Mouse (Mus musculus) liver, adult 2 months (tissue): ENCODE measurements around the gene 4931406P16Rik. TPM values are rescaled to one million over a fixed set of nuclear protein-coding genes. Genes with fewer than 3 reads are reported as not detected.

Source experiments
- DNase-seq: peaks from one replicate; pipeline ENCODE4 v3.0.0-alpha.2; 2011; ENCODE audit warnings: low read depth, low spot score; ENCODE audit errors: extremely low read depth
- H3K27ac ChIP-seq: fragments of 200-500 bp; replicated peaks from 2 replicates; pipeline ENCODE4 v1.5.1; 2012; ENCODE audit warnings: low read depth, mild to moderate bottlenecking, control low read depth, inconsistent platforms, low read length; ENCODE audit not compliant: insufficient read depth
- H3K27me3 ChIP-seq: fragments of 200-500 bp; 2 replicates; pipeline ENCODE4 v1.6.1; 2012; ENCODE audit warnings: mild to moderate bottlenecking, moderate library complexity, low read length, inconsistent platforms; ENCODE audit not compliant: control insufficient read depth, insufficient read depth
- H3K36me3 ChIP-seq: fragments of 200-500 bp; 2 replicates; pipeline ENCODE4 v1.6.1; 2012; ENCODE audit warnings: low read length, inconsistent platforms; ENCODE audit not compliant: control insufficient read depth, insufficient read depth
- H3K4me1 ChIP-seq: fragments of 200-500 bp; 2 replicates; pipeline ENCODE4 v1.6.1; 2011; ENCODE audit warnings: low read length; ENCODE audit not compliant: control insufficient read depth, insufficient read depth
- H3K4me3 ChIP-seq: fragments of 200-500 bp; 2 replicates; pipeline ENCODE4 v1.5.1; 2011; ENCODE audit warnings: low read depth, mild to moderate bottlenecking, control low read depth, low read length, moderate library complexity; ENCODE audit not compliant: insufficient read depth
- H3K79me2 ChIP-seq: fragments of 200-500 bp; 2 replicates; pipeline ENCODE4 v1.6.1; 2012; ENCODE audit warnings: inconsistent platforms, mild to moderate bottlenecking, low read length, moderate library complexity; ENCODE audit not compliant: control insufficient read depth, insufficient read depth
- H3K9ac ChIP-seq: fragments of 200-500 bp; 2 replicates; pipeline ENCODE4 v1.6.1; 2012; ENCODE audit warnings: low read depth, mild to moderate bottlenecking, control low read depth, inconsistent platforms, low read length
- CTCF ChIP-seq: fragments of 200-500 bp; IDR thresholded peaks from 2 replicates; pipeline ENCODE4 v1.5.1; 2011; ENCODE audit warnings: low read depth, low read length, control low read depth
- POLR2A ChIP-seq: fragments of 200-500 bp; IDR thresholded peaks from 2 replicates; pipeline ENCODE4 v1.6.1; 2011; ENCODE audit warnings: low read length, control low read depth; ENCODE audit not compliant: insufficient read depth; ENCODE audit errors: extremely low read depth
- WGBS: fragments of 180-500 bp; shearing (Covaris S2); methylation state at CpG from one replicate; pipeline ENCODE4 v1.1.7; 2018; 5-methylcytosine and 5-hydroxymethylcytosine counted together
- polyA plus RNA-seq: library from polyadenylated mRNA; depleted of rRNA; stranded (reverse); fragments of >200 nt; gene quantifications from 2 replicates; pipeline ENCODE4 v1.2.3, GENCODE M21; 2012; rRNA removed
- total RNA-seq: library from RNA; depleted of rRNA; stranded (reverse); fragments of >200 nt; gene quantifications from 2 replicates; pipeline ENCODE4 v1.2.3, GENCODE M21; 2014; rRNA removed

The 4931406P16Rik gene
- total RNA-seq: 11.7 and 12.6 TPM in 2 replicates
- polyA plus RNA-seq: 6.9 and 10.1 TPM in 2 replicates

GRCm38 (mm10) chr7:34313443-34313875, at the start of gene 4931406P16Rik:
Gene 4931406P16Rik (minus strand): TSS chr7:34313551.
- peak; percentile 54 for DNase-seq
- Histone ChIP-seq H3K79me2 (peaks cover 15% of the 10 kb centered on the region; the same call in 1 of the 2 replicates), H3K9ac (peak within 1 kb of the TSS; percentile 99), H3K27ac (peak within 1 kb of the TSS; percentile 84), H3K27me3 (no peaks in the 10 kb centered on the region), H3K4me3 (peak within 1 kb of the TSS; percentile 91), H3K36me3 (peaks cover 4% of the 10 kb centered on the region; the same call in 1 of the 2 replicates), H3K4me1 (peaks cover 4% of the 10 kb centered on the region)
- WGBS: under 1% methylated on average over 41 of the region's 41 CpGs
- TF ChIP-seq POLR2A: peak; percentile 71; the same call in 1 of the 2 replicates
- TF ChIP-seq CTCF: no peak

- Histone ChIP-seq H3K9ac (no peak overlapping the region), H3K27ac (no peak overlapping the region), H3K27me3 (no peaks in the 10 kb centered on the region), H3K79me2 (no peaks in the 10 kb centered on the region), H3K4me3 (no peak overlapping the region), H3K36me3 (peaks cover 55% of the 10 kb centered on the region), H3K4me1 (no peaks in the 10 kb centered on the region)
- DNase-seq: no peak
- WGBS: 91% methylated on average over 4 of the region's 4 CpGs
- TF ChIP-seq POLR2A (no peak), CTCF (peak; percentile 34)
Observed at GRCm38 (mm10) chr7:34355629-34356028, 42.3 kb upstream of the 4931406P16Rik start.

- WGBS: 90% methylated on average over 1 of the region's 1 CpGs
- no peak for DNase-seq
Observed at GRCm38 (mm10) chr7:34351997-34352396, 38.6 kb upstream of the 4931406P16Rik start.

GRCm38 (mm10) chr7:34350166-34350565, 36.8 kb upstream of the 4931406P16Rik start:
- no peak overlapping the region for H3K27ac ChIP-seq
- WGBS: 94% methylated on average over 5 of the region's 5 CpGs
- H3K27me3 ChIP-seq: no peaks in the 10 kb centered on the region
- no peak overlapping the region for H3K4me3 ChIP-seq
- H3K36me3 ChIP-seq: peaks cover 79% of the 10 kb centered on the region
- TF ChIP-seq POLR2A (no peak), CTCF (no peak)
- H3K79me2 ChIP-seq: no peaks in the 10 kb centered on the region; the same call in 1 of the 2 replicates
- DNase-seq: no peak
- H3K4me1 ChIP-seq: no peaks in the 10 kb centered on the region
- H3K9ac ChIP-seq: no peak overlapping the region

More at GRCm38 (mm10) chr7:34351997-34352396, 38.6 kb upstream of the 4931406P16Rik start:
- Histone ChIP-seq H3K9ac (no peak overlapping the region), H3K27ac (no peak overlapping the region), H3K36me3 (peaks cover 72% of the 10 kb centered on the region), H3K4me1 (no peaks in the 10 kb centered on the region), H3K27me3 (no peaks in the 10 kb centered on the region), H3K4me3 (no peak overlapping the region), H3K79me2 (no peaks in the 10 kb centered on the region; the same call in 1 of the 2 replicates)
- peak; percentile 27; the same call in 1 of the 2 replicates for TF ChIP-seq CTCF
- no peak for TF ChIP-seq POLR2A

GRCm38 (mm10) chr7:34348011-34348410, 34.7 kb upstream of the 4931406P16Rik start:
- Histone ChIP-seq H3K4me1 (no peaks in the 10 kb centered on the region), H3K9ac (no peak overlapping the region), H3K27me3 (no peaks in the 10 kb centered on the region), H3K36me3 (peaks cover 79% of the 10 kb centered on the region), H3K4me3 (no peak overlapping the region), H3K27ac (no peak overlapping the region), H3K79me2 (no peaks in the 10 kb centered on the region; the same call in 1 of the 2 replicates)
- TF ChIP-seq CTCF (no peak), POLR2A (no peak)
- 70% methylated on average over 1 of the region's 1 CpGs for WGBS
- no peak for DNase-seq

- no peak overlapping the region for H3K9ac ChIP-seq
- peaks cover 74% of the 10 kb centered on the region for H3K36me3 ChIP-seq
- H3K27me3 ChIP-seq: no peaks in the 10 kb centered on the region
- H3K79me2 ChIP-seq: no peaks in the 10 kb centered on the region; the same call in 1 of the 2 replicates
- no peaks in the 10 kb centered on the region for H3K4me1 ChIP-seq
- no peak overlapping the region for H3K27ac ChIP-seq
- DNase-seq: no peak
- 89% methylated on average over 3 of the region's 3 CpGs for WGBS
- no peak for TF ChIP-seq POLR2A
- TF ChIP-seq CTCF: no peak
- H3K4me3 ChIP-seq: no peak overlapping the region
Observed at GRCm38 (mm10) chr7:34347041-34347440, 33.7 kb upstream of the 4931406P16Rik start.
